Mouse (Mus musculus) olfactory bulb, adult 2 months (tissue): Measurements from ENCODE around the gene Ubb. TPM values are rescaled to one million over a fixed set of nuclear protein-coding genes. Genes with fewer than 3 reads are reported as not detected.

Source experiments
- H3K27ac ChIP-seq: fragments of 200-500 bp; 2 replicates; pipeline ENCODE4 v1.5.1; 2012; ENCODE audit warnings: low read depth, low read length; ENCODE audit not compliant: insufficient read depth
- H3K4me1 ChIP-seq: fragments of 200-500 bp; 2 replicates; pipeline ENCODE4 v1.6.1; 2012; ENCODE audit warnings: low read length; ENCODE audit not compliant: control insufficient read depth, insufficient read depth
- H3K4me3 ChIP-seq: fragments of 200-500 bp; 2 replicates; pipeline ENCODE4 v1.5.1; 2012; ENCODE audit warnings: mild to moderate bottlenecking, low read depth, low read length, moderate library complexity; ENCODE audit not compliant: insufficient read depth
- CTCF ChIP-seq: fragments of 200-500 bp; IDR thresholded peaks from 2 replicates; pipeline ENCODE4 v1.5.1; 2012; ENCODE audit warnings: low read depth, mild to moderate bottlenecking, low read length, moderate library complexity; ENCODE audit not compliant: insufficient read depth
- POLR2A ChIP-seq: fragments of 200-500 bp; IDR thresholded peaks from 2 replicates; pipeline ENCODE4 v1.6.1; 2012; ENCODE audit warnings: mild to moderate bottlenecking, low read depth, low read length, moderate library complexity; ENCODE audit not compliant: insufficient read depth
- WGBS: fragments of 180-500 bp; shearing (Covaris S2); methylation state at CpG from one replicate; pipeline ENCODE4 v1.1.7; 2018; 5-methylcytosine and 5-hydroxymethylcytosine counted together
- polyA plus RNA-seq: library from polyadenylated mRNA; stranded (reverse); fragments of >200 nt; gene quantifications from 2 replicates; pipeline ENCODE4 v1.2.4, GENCODE M21; 2012; ENCODE audit warnings: low replicate concordance; ENCODE audit not compliant: missing spikeins, insufficient read depth, insufficient read length

The Ubb gene
- polyA plus RNA-seq, 1 experiment, result not detected

- no peak for TF ChIP-seq POLR2A
- TF ChIP-seq CTCF, result no peak
- no peak overlapping the region for H3K4me3 ChIP-seq
- no peak overlapping the region for H3K27ac ChIP-seq
- WGBS, result 86% methylated on average over 4 of the region's 4 CpGs
- peaks cover 13% of the 10 kb centered on the region for H3K4me1 ChIP-seq
Measured at GRCm38 (mm10) chr11:62574703-62575085, 23.7 kb downstream of the Ubb start.

- Histone ChIP-seq H3K27ac (no peak overlapping the region), H3K4me3 (peak overlapping the region; percentile 66), H3K4me1 (peaks cover 13% of the 10 kb centered on the region)
- peak; percentile 86 for TF ChIP-seq CTCF
- no peak for TF ChIP-seq POLR2A
- WGBS, result under 1% methylated on average over 9 of the region's 9 CpGs
Measured at GRCm38 (mm10) chr11:62575297-62575658, 24.3 kb downstream of the Ubb start.

- 7% methylated on average over 27 of the region's 27 CpGs for WGBS
- TF ChIP-seq POLR2A (no peak), CTCF (0 out of 2 replicates have a peak, but pooled peaks have one; percentile 1)
- H3K4me1 ChIP-seq, result peaks cover 13% of the 10 kb centered on the region
- H3K27ac ChIP-seq, result peak overlapping the region; percentile 23; the same call in 1 of the 2 replicates
- H3K4me3 ChIP-seq, result peak overlapping the region; percentile 66
Measured at GRCm38 (mm10) chr11:62575659-62576438, 24.9 kb downstream of the Ubb start.

- Histone ChIP-seq H3K4me3 (peak overlapping the region; percentile 66), H3K27ac (no peak overlapping the region), H3K4me1 (peaks cover 13% of the 10 kb centered on the region)
- 58% methylated on average over 16 of the region's 16 CpGs for WGBS
- TF ChIP-seq CTCF (no peak), POLR2A (no peak)
Measured at GRCm38 (mm10) chr11:62576530-62577152, 25.7 kb downstream of the Ubb start.

- no peak overlapping the region for H3K4me3 ChIP-seq
Measured at GRCm38 (mm10) chr11:62583031-62583430, 32.1 kb downstream of the Ubb start.

GRCm38 (mm10) chr11:62584671-62585206 lies 33.8 kb downstream of the Ubb start:
- WGBS, result 85% methylated on average over 9 of the region's 9 CpGs

More at GRCm38 (mm10) chr11:62583031-62583430, 32.1 kb downstream of the Ubb start:
- peaks cover 3% of the 10 kb centered on the region; the same call in 1 of the 2 replicates for H3K4me1 ChIP-seq
- WGBS, result 52% methylated on average over 6 of the region's 6 CpGs
- no peak for TF ChIP-seq POLR2A
- no peak for TF ChIP-seq CTCF
- H3K27ac ChIP-seq, result no peak overlapping the region

GRCm38 (mm10) chr11:62587034-62587433 lies 36.1 kb downstream of the Ubb start:
- Histone ChIP-seq H3K4me1 (peaks cover 3% of the 10 kb centered on the region; the same call in 1 of the 2 replicates), H3K27ac (no peak overlapping the region), H3K4me3 (no peak overlapping the region)
- TF ChIP-seq CTCF, result no peak
- no peak for TF ChIP-seq POLR2A
- WGBS, result 92% methylated on average over 5 of the region's 5 CpGs

More at GRCm38 (mm10) chr11:62584671-62585206, 33.8 kb downstream of the Ubb start:
- Histone ChIP-seq H3K27ac (no peak overlapping the region), H3K4me3 (no peak overlapping the region), H3K4me1 (peaks cover 3% of the 10 kb centered on the region; the same call in 1 of the 2 replicates)
- TF ChIP-seq CTCF (no peak), POLR2A (no peak)

- H3K27ac ChIP-seq, result no peak overlapping the region
- TF ChIP-seq CTCF, result no peak
- TF ChIP-seq POLR2A, result no peak
- WGBS, result 82% methylated on average over 10 of the region's 10 CpGs
- H3K4me3 ChIP-seq, result no peak overlapping the region
- H3K4me1 ChIP-seq, result no peaks in the 10 kb centered on the region
Measured at GRCm38 (mm10) chr11:62589391-62589790, 38.4 kb downstream of the Ubb start.

GRCm38 (mm10) chr11:62591026-62591425 lies 40.1 kb downstream of the Ubb start:
- H3K4me1 ChIP-seq, result no peaks in the 10 kb centered on the region
- no peak overlapping the region for H3K27ac ChIP-seq
- 90% methylated on average over 2 of the region's 2 CpGs for WGBS
- H3K4me3 ChIP-seq, result no peak overlapping the region
- no peak for TF ChIP-seq POLR2A
